Mouse (Mus musculus) bone marrow macrophage, adult 2 months (primary cell): ENCODE measurements around the gene Coq10a.

Experiments
- CTCF ChIP-seq: IDR thresholded peaks from 2 replicates; pipeline ENCODE4 v1.5.1; 2012; ENCODE audit warnings: low read depth, mild to moderate bottlenecking, low read length, moderate library complexity
- POLR2A ChIP-seq: IDR thresholded peaks from 2 replicates; pipeline ENCODE4 v1.6.1; 2012; ENCODE audit warnings: mild to moderate bottlenecking, low read depth, low read length, borderline replicate concordance

DNA sequence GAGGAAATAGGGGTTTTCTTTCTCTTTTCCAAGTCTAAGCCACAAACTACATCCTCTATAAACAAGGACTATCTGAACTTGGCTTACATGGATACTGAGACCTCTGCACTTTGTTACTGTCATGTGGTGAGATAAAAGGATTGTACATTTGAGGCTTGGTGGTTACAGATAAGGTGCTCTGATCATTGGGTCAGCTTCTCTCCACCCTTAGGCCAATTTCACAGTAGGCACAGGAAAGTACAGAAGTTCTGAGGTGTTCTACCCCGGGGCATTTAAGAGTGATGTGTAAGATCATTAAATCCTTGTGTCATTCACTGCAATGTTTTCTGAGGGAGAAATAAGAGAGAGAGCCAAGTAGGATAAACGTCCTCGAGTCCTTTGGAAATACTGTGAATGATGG is 32.2 kb downstream of the Coq10a start:
- no peak for TF ChIP-seq POLR2A
- no peak for TF ChIP-seq CTCF
